Mouse (Mus musculus) thymus, adult 2 months (tissue): Measurements from ENCODE around the gene Gpc5.

Experiments used
- CTCF ChIP-seq: fragments of 200-500 bp; IDR thresholded peaks from 2 replicates; pipeline ENCODE4 v1.5.1; 2012; ENCODE audit warnings: mild to moderate bottlenecking, control low read depth, low read length, moderate library complexity, borderline replicate concordance; ENCODE audit not compliant: control insufficient read depth, poor library complexity, insufficient read depth; ENCODE audit errors: extremely low read depth
- POLR2A ChIP-seq: fragments of 200-500 bp; IDR thresholded peaks from 2 replicates; pipeline ENCODE4 v1.6.1; 2012; ENCODE audit warnings: mild to moderate bottlenecking, low read length, control low read depth, moderate library complexity; ENCODE audit not compliant: control insufficient read depth, poor library complexity, insufficient read depth; ENCODE audit errors: extremely low read depth

DNA sequence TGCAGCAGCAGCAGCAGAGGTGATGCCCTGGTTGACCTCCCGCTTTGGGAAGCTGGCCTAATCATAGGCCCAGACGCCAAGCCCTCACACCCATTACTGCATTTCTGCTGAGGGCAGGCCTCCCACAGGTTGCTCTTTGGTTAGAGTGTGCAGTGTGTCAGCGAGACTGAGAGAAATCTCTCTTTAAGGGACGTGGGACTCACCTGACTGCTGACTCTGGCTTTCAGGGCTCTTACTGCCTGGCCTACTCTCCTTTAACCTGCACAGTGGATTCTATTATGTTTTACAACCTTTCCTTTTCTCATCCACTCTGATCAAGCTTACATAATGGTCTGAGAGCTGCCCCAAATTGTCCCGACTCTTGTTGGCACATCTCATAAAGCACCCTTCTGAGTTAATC lies 234.4 kb downstream of the Gpc5 start:
- TF ChIP-seq CTCF: no peak
- no peak for TF ChIP-seq POLR2A
